29 mouse cellular contexts compared by ENCODE assay signal in the genomic region with DNA sequence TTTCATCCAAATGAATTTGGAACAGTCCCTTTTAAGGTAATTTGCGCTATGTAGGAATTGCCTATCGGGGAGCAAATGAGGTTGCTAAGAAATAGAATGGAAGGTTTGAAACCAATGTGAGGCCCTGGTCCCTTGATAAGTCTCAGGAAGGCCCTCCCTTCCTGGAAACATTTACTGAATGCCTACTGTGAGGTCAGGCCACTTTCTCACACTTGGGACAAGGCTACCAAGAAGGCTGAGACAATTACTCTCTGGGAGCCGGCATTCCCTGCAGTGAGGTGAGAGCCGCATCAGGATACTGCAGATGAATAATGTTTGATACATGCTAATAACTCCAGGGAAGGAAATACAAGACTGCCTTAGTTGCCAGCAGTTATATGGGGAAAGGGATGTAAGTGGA.
A peak's percentile ranks its signal among the peaks of the same experiment; 100 is the strongest.
DNase-seq lines count a peak whose midpoint lies in the region; ATAC-seq and TF ChIP-seq lines count a peak whose summit lies in the region.
"Had no signal": no experiment of that assay in that cellular context is flagged by ENCODE, and none has a peak within 500 bp of the region (broad histone marks: within the 10 kb centered on the region; RNA-seq: fewer than 3 reads in every experiment).

No protein-coding gene starts in this region.

- H3K9ac ChIP-seq in heart, embryonic 11.5 days (ENCODE audit: low read depth, low read length), result no peak overlapping the region
- H3K9ac ChIP-seq in heart, postnatal 0 days (replicated peaks; ENCODE audit: low read depth, low read length), result no peak overlapping the region
- H3K9ac ChIP-seq: hindbrain, embryonic 12.5 days; kidney, embryonic 15.5 days; liver, embryonic 15.5 days; stomach, embryonic 15.5 days had no signal

- TF ChIP-seq EP300 in heart, postnatal 0 days (IDR thresholded peaks at IDR 0.05; ENCODE audit: low read depth), result no peak

- H3K4me3 ChIP-seq in brown adipose tissue, adult 24 weeks (ENCODE audit: insufficient read depth, low read depth, low read length), result peak overlapping the region; percentile 56
- peak overlapping the region; percentile 21; the same call in 1 of the 2 replicates for H3K4me3 ChIP-seq in heart, embryonic 11.5 days (ENCODE audit: low read depth, low read length)
- peak overlapping the region; percentile 17; the same call in 1 of the 2 replicates for H3K4me3 ChIP-seq in heart, postnatal 0 days (ENCODE audit: low read depth, low read length)
- H3K4me3 ChIP-seq in layer of hippocampus, adult 2 months, result no peak overlapping the region
- H3K4me3 ChIP-seq: embryonic facial prominence, embryonic 10.5 days; forebrain, embryonic 10.5 days; hindbrain, embryonic 12.5 days; kidney, embryonic 15.5 days; left cerebral cortex, adult 2 months; liver, embryonic 15.5 days; stomach, embryonic 15.5 days had no signal

- no peaks in the 10 kb centered on the region for H3K27me3 ChIP-seq in heart, embryonic 11.5 days (ENCODE audit: control insufficient read depth, insufficient read depth, low read length)
- no peaks in the 10 kb centered on the region for H3K27me3 ChIP-seq in heart, postnatal 0 days (ENCODE audit: control insufficient read depth, insufficient read depth, low read length)
- H3K27me3 ChIP-seq: CH12.LX; hindbrain, embryonic 12.5 days; kidney, embryonic 15.5 days; liver, embryonic 15.5 days; Patski; stomach, embryonic 15.5 days had no signal

- TF ChIP-seq CTCF in heart, postnatal 0 days (IDR thresholded peaks at IDR 0.05; ENCODE audit: low read depth), result no peak
- no peak for TF ChIP-seq CTCF in layer of hippocampus, adult 2 months (conservative IDR thresholded peaks at IDR 0.05)

- DNase-seq in heart, adult 9 months (ENCODE audit: low spot score in 2 of 2), result peak; percentile 59 to 67
- no peak for DNase-seq in heart, postnatal 36 days
- DNase-seq in heart, postnatal 0 days (ENCODE audit: low spot score), result no peak
- no peak for DNase-seq in layer of hippocampus, adult 2 months (ENCODE audit: low spot score in 2 of 2)
- DNase-seq: B cell, adult 2 months; cerebellum, adult 11-12 months; cerebellum, postnatal 10 days; kidney, adult 11 months; kidney, postnatal 36 days; liver; retina, postnatal 1 day; right cerebral cortex, postnatal 25 days; thymus, adult 18-20 months; thymus, postnatal 36 days had no signal

- H3K36me3 ChIP-seq in heart, embryonic 11.5 days (ENCODE audit: control insufficient read depth, insufficient read depth, low read length), result no peaks in the 10 kb centered on the region
- no peaks in the 10 kb centered on the region for H3K36me3 ChIP-seq in heart, postnatal 0 days (replicated peaks; ENCODE audit: control insufficient read depth, insufficient read depth, low read length)
- H3K36me3 ChIP-seq: embryonic facial prominence, embryonic 10.5 days; forebrain, embryonic 10.5 days; G1E; hindbrain, embryonic 12.5 days; kidney, embryonic 15.5 days; liver, embryonic 15.5 days; stomach, embryonic 15.5 days had no signal

- 44% methylated on average over 4 of the region's 4 CpGs for WGBS in heart, embryonic 11.5 days (ENCODE audit: insufficient replicate concordance)
- WGBS in heart, postnatal 0 days, result 55% methylated on average over 4 of the region's 4 CpGs

- ATAC-seq in heart, embryonic 11.5 days (replicated peaks; ENCODE audit: insufficient number of reproducible peaks, low FRiP score, low TSS enrichment), result 0 out of 2 replicates have a peak, but pooled peaks have one; percentile 31
- ATAC-seq in heart, postnatal 0 days (ENCODE audit: insufficient read depth, low read depth), result peak; percentile 53
- ATAC-seq in cerebellum, adult (ENCODE audit: insufficient number of reproducible peaks, low FRiP score, low TSS enrichment), result no peak
- ATAC-seq: forebrain, embryonic 16.5 days had no signal

- intact Hi-C loops in heart, postnatal 36 days (cut with DNase I), result no loop called here

- H3K4me2 ChIP-seq in heart, embryonic 11.5 days, result no peak overlapping the region
- peak overlapping the region; percentile 32 for H3K4me2 ChIP-seq in heart, postnatal 0 days (ENCODE audit: low read depth, low read length)
- H3K4me2 ChIP-seq: hindbrain, embryonic 12.5 days; kidney, embryonic 15.5 days; liver, embryonic 15.5 days; midbrain, embryonic 11.5 days; stomach, embryonic 15.5 days had no signal

- H3K9me3 ChIP-seq in heart, embryonic 11.5 days (replicated peaks; ENCODE audit: control insufficient read depth, low read length), result no peaks in the 10 kb centered on the region
- H3K9me3 ChIP-seq in heart, postnatal 0 days (replicated peaks; ENCODE audit: control insufficient read depth, low read length), result no peaks in the 10 kb centered on the region
- H3K9me3 ChIP-seq: embryonic facial prominence, embryonic 10.5 days; forebrain, embryonic 10.5 days; hindbrain, embryonic 12.5 days; kidney, embryonic 15.5 days; liver, embryonic 15.5 days; stomach, embryonic 15.5 days had no signal

- peaks cover 5% of the 10 kb centered on the region for H3K4me1 ChIP-seq in brown adipose tissue, adult 24 weeks (ENCODE audit: control insufficient read depth, insufficient read depth, insufficient read length, low read length)
- no peaks in the 10 kb centered on the region for H3K4me1 ChIP-seq in heart, embryonic 11.5 days (ENCODE audit: control insufficient read depth, insufficient read depth, low read length)
- H3K4me1 ChIP-seq in heart, postnatal 0 days (ENCODE audit: control insufficient read depth, insufficient read depth), result no peaks in the 10 kb centered on the region; the same call in 1 of the 2 replicates
- H3K4me1 ChIP-seq: hindbrain, embryonic 12.5 days; liver, embryonic 15.5 days; stomach, embryonic 15.5 days had no signal

- peak overlapping the region; percentile 76 for H3K27ac ChIP-seq in brown adipose tissue, adult 24 weeks (replicated peaks; ENCODE audit: low read depth, low read length)
- H3K27ac ChIP-seq in heart, embryonic 11.5 days (ENCODE audit: low read depth, low read length), result no peak overlapping the region
- H3K27ac ChIP-seq in heart, postnatal 0 days (ENCODE audit: low read depth), result peak overlapping the region; percentile 64
- H3K27ac ChIP-seq in layer of hippocampus, adult 2 months, result no peak overlapping the region
- H3K27ac ChIP-seq: embryonic facial prominence, embryonic 10.5 days; forebrain, embryonic 10.5 days; hindbrain, embryonic 12.5 days; kidney, embryonic 15.5 days; left cerebral cortex, adult 2 months; liver, embryonic 15.5 days; stomach, embryonic 15.5 days had no signal

Comparison
In these comparisons a context has a peak if more than half of its experiments do, and no peak if none do; other contexts are left out.
1. DNase-seq: peak in heart, adult 9 months (2 of 2); none in heart, postnatal 36 days (0 of 2), heart, postnatal 0 days (single experiment) and layer of hippocampus, adult 2 months (0 of 2).
2. H3K27ac ChIP-seq: peak in brown adipose tissue, adult 24 weeks (single experiment) and heart, postnatal 0 days (single experiment); none in heart, embryonic 11.5 days (single experiment) and layer of hippocampus, adult 2 months (single experiment).